Mouse (Mus musculus): Measurements from ENCODE around the gene Racgap1. TPM values are rescaled to one million over a fixed set of nuclear protein-coding genes. Genes with fewer than 3 reads are reported as not detected.

Gene Racgap1
- total RNA-seq, 2 experiments from 2014 or later, result 13.6 TPM

DNA sequence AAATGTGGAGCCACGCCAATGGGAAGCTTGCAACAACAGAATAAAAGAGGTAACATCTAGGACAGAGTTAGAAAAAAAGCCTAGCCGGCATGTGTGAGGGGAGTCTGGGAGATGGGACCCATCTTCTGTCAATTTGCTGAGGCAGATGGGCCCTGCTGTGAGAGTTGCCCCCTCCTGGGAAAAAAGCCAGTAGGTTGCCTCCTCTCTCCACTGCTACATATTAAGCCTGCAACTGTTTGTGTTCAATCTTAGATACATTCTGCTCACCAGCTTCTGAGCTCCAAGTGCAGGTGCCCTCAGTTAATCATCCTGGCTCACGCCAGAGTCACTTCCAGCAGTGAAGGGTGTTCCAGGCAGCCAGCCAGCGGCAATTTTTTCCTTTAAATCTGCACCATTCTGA, 31.6 kb downstream of the Racgap1 start:
- DNase-seq (ENCODE audit: low spot score in 2 of 2), result no peak

- no peak for DNase-seq (ENCODE audit: low spot score in 2 of 2)
Observed at GRCm38 (mm10) chr15:99618595-99618994, 32.9 kb downstream of the Racgap1 start.

GRCm38 (mm10) chr15:99615246-99615645, 36.2 kb downstream of the Racgap1 start:
- no peak for DNase-seq (ENCODE audit: low spot score in 2 of 2)

DNA sequence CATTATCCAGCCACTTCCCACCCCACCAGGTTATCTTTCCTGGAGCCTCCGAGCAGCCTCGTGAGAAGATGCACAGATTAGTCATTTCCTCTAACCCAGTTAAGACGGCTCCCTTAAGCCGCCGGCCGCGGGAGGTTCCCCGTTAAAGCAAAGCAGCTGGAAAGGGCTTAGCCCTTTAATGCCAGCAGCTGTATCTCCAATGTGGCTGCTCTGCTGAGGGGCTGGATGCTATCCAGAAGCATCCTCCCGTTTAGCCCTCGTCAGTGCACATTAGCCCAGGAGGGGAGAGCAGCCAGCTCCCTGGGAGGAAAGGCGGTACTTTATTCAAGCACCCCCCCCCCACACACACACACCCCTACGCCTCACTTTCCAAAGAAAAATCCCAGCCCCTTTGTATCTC, 36.7 kb downstream of the Racgap1 start:
- peak in 1 of 2 experiments; percentile 21 for DNase-seq (ENCODE audit: low spot score in 2 of 2)

- DNase-seq (ENCODE audit: low spot score in 2 of 2), result no peak
Observed at GRCm38 (mm10) chr15:99614273-99614672, 37.2 kb downstream of the Racgap1 start.

DNA sequence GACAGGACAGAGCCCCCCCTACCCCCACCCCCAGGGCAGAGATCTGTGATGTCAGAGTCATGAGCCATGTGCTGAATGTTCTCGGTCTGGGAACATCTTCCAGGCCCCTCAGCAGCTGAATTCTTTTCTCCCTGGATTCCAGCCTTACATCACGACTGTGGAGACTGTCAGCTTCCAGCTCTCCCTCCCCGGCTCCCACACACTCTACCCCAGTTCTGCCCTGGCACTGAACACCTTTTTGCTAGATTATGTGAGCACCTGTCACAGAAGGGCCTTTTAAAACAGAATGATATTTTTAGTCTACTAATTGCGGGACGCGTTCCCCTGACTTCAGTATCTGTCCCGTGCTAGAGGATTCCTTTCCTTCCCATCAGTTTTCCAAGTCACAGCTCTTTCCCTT, 39.9 kb downstream of the Racgap1 start:
- no peak for DNase-seq (ENCODE audit: low spot score in 2 of 2)

DNA sequence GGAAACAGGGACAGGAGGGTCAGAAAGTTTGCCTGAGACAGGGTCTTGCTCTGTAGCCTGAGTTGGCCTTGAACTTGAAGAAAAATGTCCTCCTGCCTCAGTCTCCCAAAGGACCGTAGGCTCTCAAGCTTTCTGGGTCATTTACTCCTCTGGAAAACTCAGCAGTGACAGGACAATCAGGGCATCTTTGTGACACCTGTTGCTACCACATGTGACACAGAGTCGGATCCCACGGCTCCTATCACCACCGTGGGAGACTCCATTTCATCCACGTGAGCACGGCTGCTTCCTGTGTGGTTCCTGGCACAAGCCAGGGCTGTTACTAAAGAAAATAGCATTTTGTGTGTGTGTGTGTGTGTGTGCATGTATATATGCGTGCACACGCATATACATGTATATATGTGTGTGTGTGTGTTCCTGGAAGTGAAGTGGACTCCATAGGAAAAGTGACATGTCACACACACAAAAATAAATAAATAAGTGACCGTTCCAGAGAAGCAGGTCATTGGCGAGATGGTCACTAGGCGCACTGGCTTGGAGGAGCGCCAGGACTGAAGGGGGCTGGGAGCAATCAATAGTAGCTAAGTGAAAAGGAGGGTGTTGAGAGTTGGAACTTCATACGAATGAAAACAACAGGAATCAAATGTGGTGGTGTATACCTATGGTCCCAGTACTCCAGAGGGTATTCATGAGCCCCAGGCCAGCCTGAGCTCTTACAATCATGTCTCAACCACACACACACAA, 42.9 kb downstream of the Racgap1 start:
- no peak for DNase-seq (ENCODE audit: low spot score in 2 of 2)

- DNase-seq (ENCODE audit: low spot score in 2 of 2), result no peak
Observed at GRCm38 (mm10) chr15:99607388-99608113, 43.9 kb downstream of the Racgap1 start.

DNA sequence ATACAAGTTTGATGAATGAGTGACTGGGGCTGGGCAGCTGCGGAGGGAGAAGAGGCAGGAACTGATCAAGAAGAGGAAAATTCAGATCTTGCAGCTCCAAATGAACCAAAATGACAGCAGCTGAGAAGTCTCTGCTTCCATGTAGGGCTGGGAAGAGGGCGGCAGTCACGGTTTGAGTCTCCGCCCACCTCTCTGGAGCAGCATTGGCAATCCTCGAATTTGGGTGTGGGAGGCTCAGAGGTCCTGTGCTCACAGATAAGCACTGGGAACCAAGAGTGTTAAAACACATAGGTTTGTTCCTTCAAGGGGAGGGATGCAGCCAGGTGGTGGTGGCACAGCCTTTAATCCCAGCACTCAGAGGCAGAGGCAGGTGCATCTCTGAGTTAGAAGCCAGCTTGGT, 44.9 kb downstream of the Racgap1 start:
- no peak for DNase-seq (ENCODE audit: low spot score in 2 of 2)

GRCm38 (mm10) chr15:99605595-99605994, 45.9 kb downstream of the Racgap1 start:
- no peak for DNase-seq (ENCODE audit: low spot score in 2 of 2)

- DNase-seq (ENCODE audit: low spot score in 2 of 2), result no peak
Observed at GRCm38 (mm10) chr15:99603216-99603615, 48.2 kb downstream of the Racgap1 start.

GRCm38 (mm10) chr15:99602206-99602820, 49.1 kb downstream of the Racgap1 start:
- no peak for DNase-seq (ENCODE audit: low spot score in 2 of 2)

GRCm38 (mm10) chr15:99601823-99602120, 49.7 kb downstream of the Racgap1 start:
- DNase-seq (ENCODE audit: low spot score in 2 of 2), result no peak

DNA sequence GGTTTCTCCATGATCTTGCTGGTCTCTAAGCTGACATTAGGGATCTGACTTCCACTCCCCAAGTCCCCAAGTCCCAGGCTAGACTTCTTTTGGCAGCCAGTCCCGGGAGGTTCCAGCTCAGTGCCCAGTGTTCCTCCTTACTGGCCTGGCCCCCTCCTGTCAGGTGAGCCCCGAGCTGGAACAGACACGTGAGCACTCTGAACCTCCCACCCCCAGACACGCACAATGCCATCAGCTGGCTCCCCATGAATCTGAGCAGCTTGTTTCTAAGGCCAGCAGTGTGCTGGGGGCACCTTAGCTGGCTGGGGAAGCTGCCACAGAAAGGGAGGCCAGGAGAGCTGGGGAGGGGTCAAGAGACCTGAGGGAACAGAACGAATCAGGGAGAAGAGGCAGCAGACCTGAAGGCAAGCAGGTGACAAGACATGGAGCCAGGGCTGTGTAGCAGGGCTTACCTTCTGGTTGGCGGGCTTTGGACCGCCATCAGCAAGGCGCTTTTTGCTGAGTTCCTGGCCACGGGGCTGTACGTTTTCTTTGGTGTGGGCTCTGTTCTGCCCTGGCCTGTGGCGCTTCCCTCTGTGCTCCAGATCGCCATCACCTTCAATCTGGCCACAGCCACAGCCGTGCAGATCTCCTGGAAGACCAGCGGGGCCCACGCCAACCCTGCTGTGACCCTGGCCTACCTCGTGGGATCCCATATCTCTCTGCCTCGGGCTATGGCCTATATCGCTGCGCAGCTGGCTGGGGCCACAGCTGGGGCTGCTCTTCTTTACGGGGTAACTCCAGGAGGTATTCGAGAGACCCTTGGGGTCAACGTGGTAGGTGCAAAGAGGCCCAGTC, 50.3 kb downstream of the Racgap1 start, which contains the start of gene Aqp6:
Gene Aqp6, plus strand, starts transcription at position 415 of the 837 bp plus-strand sequence.
- no peak for DNase-seq (ENCODE audit: low spot score in 2 of 2)

DNA sequence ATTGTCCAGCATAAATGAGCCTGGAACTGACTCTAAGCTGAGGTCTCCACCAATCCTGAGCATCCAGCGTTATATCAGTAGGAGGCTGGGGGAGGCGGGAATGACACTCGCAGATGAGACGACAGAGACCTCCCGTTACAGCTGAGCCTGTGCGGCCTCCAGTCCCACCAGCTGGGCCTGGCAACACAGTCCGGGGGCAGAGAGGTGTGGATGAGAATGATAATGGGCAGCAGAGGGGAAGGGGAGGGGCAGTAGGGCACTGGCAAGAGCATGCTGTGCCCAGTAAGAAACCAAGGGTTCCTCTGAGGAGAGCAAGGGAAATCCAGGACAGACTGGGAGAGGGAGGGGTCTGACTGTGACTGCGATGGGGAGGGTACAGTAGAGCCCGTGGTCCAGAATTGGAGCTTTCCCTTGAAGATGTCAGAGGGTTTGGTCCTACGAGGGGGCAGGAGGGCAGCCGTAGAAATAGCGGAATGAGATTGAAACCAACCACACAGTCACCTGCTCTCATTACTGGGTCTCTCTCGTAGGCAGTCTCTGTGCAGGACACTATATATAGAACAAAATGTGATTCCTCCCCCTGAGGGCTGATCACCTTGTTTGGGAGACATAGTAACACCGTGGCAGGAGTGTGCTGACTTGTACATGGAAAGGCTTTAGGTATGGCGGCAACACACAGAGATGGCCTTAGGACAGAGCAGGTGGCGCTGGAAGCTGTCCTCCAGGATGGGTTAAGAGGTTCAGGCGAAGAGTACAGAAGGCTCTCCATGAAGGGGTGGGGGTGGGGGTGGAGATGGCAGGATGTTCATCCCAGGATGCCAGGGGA, 52.0 kb downstream of the Racgap1 start:
- no peak for DNase-seq (ENCODE audit: low spot score in 2 of 2)

- DNase-seq (ENCODE audit: low spot score in 2 of 2), result no peak
Observed at GRCm38 (mm10) chr15:99597596-99597995, 53.9 kb downstream of the Racgap1 start.

GRCm38 (mm10) chr15:99596841-99597240, 54.6 kb downstream of the Racgap1 start:
- no peak for DNase-seq (ENCODE audit: low spot score in 2 of 2)

GRCm38 (mm10) chr15:99596056-99596687, 55.3 kb downstream of the Racgap1 start:
- peak; percentile 94 to 95 for DNase-seq (ENCODE audit: low spot score in 2 of 2)

GRCm38 (mm10) chr15:99594951-99595350, 56.5 kb downstream of the Racgap1 start:
- DNase-seq (ENCODE audit: low spot score in 2 of 2), result no peak

DNA sequence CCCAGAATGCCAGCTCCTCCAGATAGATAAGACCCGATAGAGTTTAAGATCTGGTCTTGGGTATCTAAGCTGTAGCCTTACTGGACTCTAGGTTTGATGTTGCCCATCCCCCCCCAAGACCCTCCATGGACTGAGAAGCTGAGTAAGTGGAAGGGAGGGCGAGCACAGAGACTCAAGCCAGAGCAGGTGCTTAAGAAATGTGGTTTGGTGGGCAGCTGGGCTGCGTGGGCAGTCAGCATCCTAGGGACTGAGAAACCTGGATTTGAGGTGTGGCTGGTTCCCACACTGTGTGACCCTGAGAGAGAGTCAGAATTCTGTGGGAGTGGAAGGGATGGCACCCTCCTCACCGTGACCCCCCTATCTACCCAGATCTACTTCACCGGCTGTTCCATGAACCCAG, 58.6 kb downstream of the Racgap1 start:
- DNase-seq (ENCODE audit: low spot score in 2 of 2), result no peak
